Mouse (Mus musculus): ENCODE results near the gene Zfp451.

Gene Zfp451

GRCm38 (mm10) chr1:33717636-33718035 lies 96.8 kb downstream of the Zfp451 start:
- no peak for DNase-seq (ENCODE audit: low spot score)

- DNase-seq (ENCODE audit: low spot score), result no peak
These were observed 99.6 kb downstream of the Zfp451 start for GRCm38 (mm10) chr1:33714796-33715195.

GRCm38 (mm10) chr1:33712026-33712425 lies 102.4 kb downstream of the Zfp451 start:
- DNase-seq (ENCODE audit: low spot score), result no peak

All from T-cell, adult 2 months (primary cell).